In the genomic region with DNA sequence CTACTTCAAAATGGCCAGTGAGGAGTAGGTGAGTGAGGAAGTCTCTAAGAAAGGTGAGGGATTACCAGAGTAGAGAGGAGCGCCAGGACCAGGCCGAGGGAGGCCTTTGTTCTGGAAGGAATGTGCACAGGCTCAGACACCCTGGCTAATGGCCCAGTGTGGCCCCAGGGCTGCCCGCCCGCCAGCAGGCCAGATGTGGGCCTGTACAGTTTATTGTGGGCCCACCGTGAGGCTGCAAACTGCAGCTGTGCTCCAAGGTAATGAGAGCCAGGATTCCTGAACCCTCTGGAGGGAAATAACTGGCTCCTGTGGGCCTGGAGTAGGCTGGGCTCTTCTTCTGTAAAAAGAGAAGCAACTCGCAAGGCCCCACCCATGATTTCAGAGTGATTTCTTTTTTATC, we compare ENCODE assay signal across 9 mouse cellular contexts. TPM values are rescaled to one million over a fixed set of nuclear protein-coding genes. Genes with fewer than 3 reads are reported as not detected.
A peak's percentile ranks its signal among the peaks of the same experiment; 100 is the strongest.
DNase-seq lines count a peak whose midpoint lies in the region; ATAC-seq and TF ChIP-seq lines count a peak whose summit lies in the region.
"Had no signal": no experiment of that assay in that cellular context is flagged by ENCODE, and none has a peak within 500 bp of the region (broad histone marks: within the 10 kb centered on the region; RNA-seq: fewer than 3 reads in every experiment).

No protein-coding gene starts in this region.

- intact Hi-C loops in heart, postnatal 25 days (cut with DNase I), result no loop called here

- no peak overlapping the region for H3K9ac ChIP-seq in intestine, embryonic 14.5 days (ENCODE audit: low read length)
- no peak overlapping the region for H3K9ac ChIP-seq in intestine, postnatal 0 days (ENCODE audit: low read depth, low read length)
- no peak overlapping the region for H3K9ac ChIP-seq in embryonic facial prominence, embryonic 13.5 days
- H3K9ac ChIP-seq in neural tube, embryonic 14.5 days (replicated peaks; ENCODE audit: low read depth, low read length), result no peak overlapping the region
- no peak overlapping the region for H3K9ac ChIP-seq in forebrain, embryonic 11.5 days (ENCODE audit: low read length)

- no peak for DNase-seq in intestine, embryonic 14.5 days (ENCODE audit: low spot score)
- DNase-seq in heart, postnatal 25 days (ENCODE audit: low spot score), result peak; percentile 9
- no peak for DNase-seq in layer of hippocampus, postnatal 25 days (ENCODE audit: extremely low spot score in 1 of 2, low spot score in 1 of 2)
- DNase-seq in forebrain, embryonic 11.5 days (ENCODE audit: low spot score), result no peak
- DNase-seq in thymus, postnatal 25 days, result no peak
- DNase-seq: cerebellum, adult 18-20 months had no signal

- 61% methylated on average over 6 of the region's 6 CpGs for WGBS in intestine, embryonic 14.5 days
- WGBS in intestine, postnatal 0 days, result 62% methylated on average over 6 of the region's 6 CpGs
- 13% methylated on average over 6 of the region's 6 CpGs for WGBS in embryonic facial prominence, embryonic 13.5 days
- 43% methylated on average over 6 of the region's 6 CpGs for whole genome bisulfite sequencing in neural tube, embryonic 14.5 days
- 56% methylated on average over 6 of the region's 6 CpGs for WGBS in forebrain, embryonic 11.5 days

- H3K36me3 ChIP-seq in intestine, embryonic 14.5 days (ENCODE audit: control insufficient read depth, insufficient read depth, low read length), result peaks cover 11% of the 10 kb centered on the region; the same call in 1 of the 2 replicates
- 0 out of 2 replicates have a peak, but pooled peaks cover under 1% of the 10 kb centered on the region for H3K36me3 ChIP-seq in intestine, postnatal 0 days (ENCODE audit: control insufficient read depth, insufficient read depth)
- no peaks in the 10 kb centered on the region for H3K36me3 ChIP-seq in embryonic facial prominence, embryonic 13.5 days
- H3K36me3 ChIP-seq in neural tube, embryonic 14.5 days (ENCODE audit: control insufficient read depth, insufficient read depth, low read length), result no peaks in the 10 kb centered on the region
- no peaks in the 10 kb centered on the region for H3K36me3 ChIP-seq in forebrain, embryonic 11.5 days (ENCODE audit: control insufficient read depth, insufficient read depth, low read length)

- ATAC-seq in intestine, embryonic 14.5 days (replicated peaks; ENCODE audit: low FRiP score, low TSS enrichment, low read depth), result no peak
- no peak for ATAC-seq in intestine, postnatal 0 days
- no peak for ATAC-seq in embryonic facial prominence, embryonic 13.5 days (ENCODE audit: insufficient number of reproducible peaks, insufficient read depth, low FRiP score, low TSS enrichment, low read depth)
- peak; percentile 32; the same call in 1 of the 2 replicates for ATAC-seq in neural tube, embryonic 14.5 days (ENCODE audit: low read depth)
- no peak for ATAC-seq in forebrain, embryonic 11.5 days (replicated peaks; ENCODE audit: low FRiP score)

- no peaks in the 10 kb centered on the region for H3K27me3 ChIP-seq in intestine, embryonic 14.5 days (replicated peaks; ENCODE audit: control insufficient read depth, insufficient read depth, low read length)
- no peaks in the 10 kb centered on the region for H3K27me3 ChIP-seq in intestine, postnatal 0 days (replicated peaks; ENCODE audit: control insufficient read depth, insufficient read depth, low read length)
- H3K27me3 ChIP-seq in embryonic facial prominence, embryonic 13.5 days, result no peaks in the 10 kb centered on the region
- H3K27me3 ChIP-seq in neural tube, embryonic 14.5 days (ENCODE audit: control insufficient read depth, insufficient read depth, low read length), result peaks cover 2% of the 10 kb centered on the region; the same call in 1 of the 2 replicates
- H3K27me3 ChIP-seq in forebrain, embryonic 11.5 days (ENCODE audit: control insufficient read depth, insufficient read depth, low read length), result no peaks in the 10 kb centered on the region

- H3K4me1 ChIP-seq in intestine, embryonic 14.5 days (replicated peaks; ENCODE audit: control insufficient read depth, insufficient read depth, low read length), result peaks cover 63% of the 10 kb centered on the region
- H3K4me1 ChIP-seq in intestine, postnatal 0 days (replicated peaks; ENCODE audit: control insufficient read depth, insufficient read depth, low read length), result peaks cover 22% of the 10 kb centered on the region; the same call in 1 of the 2 replicates
- peaks cover 81% of the 10 kb centered on the region for H3K4me1 ChIP-seq in embryonic facial prominence, embryonic 13.5 days
- H3K4me1 ChIP-seq in neural tube, embryonic 14.5 days (ENCODE audit: control insufficient read depth, insufficient read depth, low read length), result peaks cover 12% of the 10 kb centered on the region; the same call in 1 of the 2 replicates
- 0 out of 2 replicates have a peak, but pooled peaks cover 2% of the 10 kb centered on the region for H3K4me1 ChIP-seq in forebrain, embryonic 11.5 days (replicated peaks; ENCODE audit: control insufficient read depth, insufficient read depth, low read length)

- no peak overlapping the region for H3K4me2 ChIP-seq in intestine, embryonic 14.5 days (ENCODE audit: low read length)
- no peak overlapping the region for H3K4me2 ChIP-seq in intestine, postnatal 0 days (replicated peaks; ENCODE audit: low read depth)
- no peak overlapping the region for H3K4me2 ChIP-seq in embryonic facial prominence, embryonic 13.5 days
- no peak overlapping the region for H3K4me2 ChIP-seq in neural tube, embryonic 14.5 days (ENCODE audit: low read depth, low read length)
- H3K4me2 ChIP-seq in forebrain, embryonic 11.5 days (ENCODE audit: low read depth, low read length, severe bottlenecking), result no peak overlapping the region

- H3K9me3 ChIP-seq in intestine, embryonic 14.5 days (ENCODE audit: control insufficient read depth, low read length), result no peaks in the 10 kb centered on the region; the same call in 1 of the 2 replicates
- no peaks in the 10 kb centered on the region for H3K9me3 ChIP-seq in intestine, postnatal 0 days (ENCODE audit: control insufficient read depth)
- peaks cover 4% of the 10 kb centered on the region; the same call in 1 of the 2 replicates for H3K9me3 ChIP-seq in embryonic facial prominence, embryonic 13.5 days
- H3K9me3 ChIP-seq in neural tube, embryonic 14.5 days (ENCODE audit: control insufficient read depth, low read length), result no peaks in the 10 kb centered on the region
- H3K9me3 ChIP-seq in forebrain, embryonic 11.5 days (ENCODE audit: control insufficient read depth, low read length), result no peaks in the 10 kb centered on the region

- H3K27ac ChIP-seq in intestine, embryonic 14.5 days (ENCODE audit: low read depth), result peak overlapping the region; percentile 51
- no peak overlapping the region for H3K27ac ChIP-seq in intestine, postnatal 0 days (ENCODE audit: low read depth, low read length)
- H3K27ac ChIP-seq in embryonic facial prominence, embryonic 13.5 days, result peak overlapping the region; percentile 74
- no peak overlapping the region; the same call in 1 of the 2 replicates for H3K27ac ChIP-seq in neural tube, embryonic 14.5 days (ENCODE audit: low read depth, low read length)
- no peak overlapping the region for H3K27ac ChIP-seq in forebrain, embryonic 11.5 days (ENCODE audit: low read depth, low read length)

- H3K4me3 ChIP-seq in intestine, embryonic 14.5 days (ENCODE audit: low read depth, low read length), result no peak overlapping the region
- H3K4me3 ChIP-seq in intestine, postnatal 0 days (ENCODE audit: low read depth, low read length), result no peak overlapping the region
- H3K4me3 ChIP-seq in embryonic facial prominence, embryonic 13.5 days, result no peak overlapping the region
- no peak overlapping the region for H3K4me3 ChIP-seq in neural tube, embryonic 14.5 days (ENCODE audit: low read depth, low read length)
- no peak overlapping the region for H3K4me3 ChIP-seq in forebrain, embryonic 11.5 days (ENCODE audit: low read depth, low read length)

- TF ChIP-seq CTCF in intestine, postnatal 0 days (IDR thresholded peaks at IDR 0.05; ENCODE audit: low read depth), result no peak

RNA-seq across cellular contexts. Expression of a gene that starts 5.3 kb away (rescaled TPM):
- 25.7 and 26.7 TPM in 2 replicates for polyA plus RNA-seq in intestine, embryonic 14.5 days (2014; fragmentation: Nextera tagmentation; extraction: Ambion mirVana)
- polyA plus RNA-seq in intestine, postnatal 0 days (2015; fragmentation: Nextera tagmentation; extraction: Ambion mirVana), result 10.5 and 11.4 TPM in 2 replicates
- polyA plus RNA-seq in embryonic facial prominence, embryonic 13.5 days (2015; fragmentation: Nextera tagmentation; extraction: Ambion mirVana), result 35.0 and 35.5 TPM in 2 replicates
- total RNA-seq in heart, postnatal 25 days (2021), result 10 to 100 TPM; 21.2 to 21.4 TPM
- 5.5 and 5.6 TPM in 2 replicates for polyA plus RNA-seq in neural tube, embryonic 14.5 days (2014; fragmentation: Nextera tagmentation; extraction: Ambion mirVana)
- 10 to 100 TPM; 46.6 to 53.2 TPM for total RNA-seq in layer of hippocampus, postnatal 25 days (2021)
- polyA plus RNA-seq in forebrain, embryonic 11.5 days (2014; fragmentation: Nextera tagmentation; extraction: Ambion mirVana), result 8.5 and 8.8 TPM in 2 replicates

Comparison
In these comparisons a context has a peak if more than half of its experiments do, and no peak if none do; other contexts are left out.
1. H3K27ac ChIP-seq: peak in intestine, embryonic 14.5 days (single experiment) and embryonic facial prominence, embryonic 13.5 days (single experiment); none in intestine, postnatal 0 days (single experiment), neural tube, embryonic 14.5 days (single experiment) and forebrain, embryonic 11.5 days (single experiment).